In genomic region chr9:61239328-61239727, GRCm38 (mm10) we compare ENCODE assay signal across 20 mouse cellular contexts.
"Had no signal": no experiment of that assay in that cellular context is flagged by ENCODE, and none has a peak within 500 bp of the region (broad histone marks: within the 10 kb centered on the region; RNA-seq: fewer than 3 reads in every experiment).

No protein-coding gene starts in this region.

- DNase-seq: kidney, adult 9 months; kidney, postnatal 36 days; layer of hippocampus, adult 9-11 months; layer of hippocampus, postnatal 36 days; lung, adult 2 months; lung, postnatal 36 days; right cerebral cortex, adult 18-20 months; right cerebral cortex, postnatal 25 days; thymus, adult 2 months; thymus, postnatal 25 days had no signal

- H3K36me3 ChIP-seq: limb, embryonic 13.5 days; liver, embryonic 15.5 days; neural tube, embryonic 12.5 days had no signal

- H3K4me2 ChIP-seq: limb, embryonic 13.5 days; liver, embryonic 11.5 days; liver, embryonic 15.5 days; neural tube, embryonic 12.5 days had no signal

- H3K27ac ChIP-seq: kidney, postnatal 0 days; limb, embryonic 13.5 days; liver, embryonic 15.5 days; neural tube, embryonic 12.5 days; stomach, postnatal 0 days had no signal

- H3K4me1 ChIP-seq: liver, embryonic 15.5 days had no signal

- H3K4me3 ChIP-seq: limb, embryonic 13.5 days; liver, embryonic 15.5 days; myocyte; neural tube, embryonic 12.5 days had no signal

- H3K27me3 ChIP-seq: liver, embryonic 15.5 days had no signal

- H3K9me3 ChIP-seq: limb, embryonic 13.5 days; liver, embryonic 15.5 days; neural tube, embryonic 12.5 days had no signal

- H3K9ac ChIP-seq: limb, embryonic 13.5 days; liver, embryonic 15.5 days; neural tube, embryonic 12.5 days had no signal

- ATAC-seq: inflammation-experienced regulatory T-cells, adult 6 months; intestine, postnatal 0 days; lung, postnatal 0 days had no signal
